Mouse (Mus musculus) right cerebral cortex, postnatal 10 days (tissue): ENCODE results near the gene Slc6a2.

Experiments used
- DNase-seq, 2 experiments: peaks; one replicate each; pipeline ENCODE4 v3.0.0; 2021; ENCODE audit warnings: low spot score in 2 of 2

Gene Slc6a2

GRCm38 (mm10) chr8:92959779-92960178 is at the start of gene Slc6a2:
Slc6a2 (plus strand) TSS chr8:92960079.
- DNase-seq: no peak

GRCm38 (mm10) chr8:92911477-92911876 is 48.4 kb upstream of the Slc6a2 start:
- DNase-seq: no peak

- no peak for DNase-seq
Measured at GRCm38 (mm10) chr8:92913396-92913795, 46.5 kb upstream of the Slc6a2 start.

GRCm38 (mm10) chr8:92916082-92916481 is 43.8 kb upstream of the Slc6a2 start:
- DNase-seq: no peak

- no peak for DNase-seq
Measured at GRCm38 (mm10) chr8:92921768-92922167, 38.1 kb upstream of the Slc6a2 start.

- no peak for DNase-seq
Measured at GRCm38 (mm10) chr8:92928986-92929385, 30.9 kb upstream of the Slc6a2 start.

GRCm38 (mm10) chr8:92938056-92938455 is 21.8 kb upstream of the Slc6a2 start:
- no peak for DNase-seq

GRCm38 (mm10) chr8:92949071-92949470 is 10.8 kb upstream of the Slc6a2 start:
- no peak for DNase-seq

- no peak for DNase-seq
Measured at GRCm38 (mm10) chr8:92950639-92951371, 9.1 kb upstream of the Slc6a2 start.

GRCm38 (mm10) chr8:92954044-92954443 is 5.8 kb upstream of the Slc6a2 start:
- DNase-seq: no peak

- no peak for DNase-seq
Measured at GRCm38 (mm10) chr8:92960451-92960911, 602 bp downstream of the Slc6a2 start.

- no peak for DNase-seq
Measured at GRCm38 (mm10) chr8:92961088-92961487, 1.2 kb downstream of the Slc6a2 start.

GRCm38 (mm10) chr8:92964556-92964955 is 4.7 kb downstream of the Slc6a2 start:
- no peak for DNase-seq

GRCm38 (mm10) chr8:92972949-92973348 is 13.1 kb downstream of the Slc6a2 start:
- DNase-seq: peak; percentile 34 to 43

GRCm38 (mm10) chr8:92976656-92977055 is 16.8 kb downstream of the Slc6a2 start:
- DNase-seq: no peak

- DNase-seq: no peak
Measured at GRCm38 (mm10) chr8:92982491-92982890, 22.6 kb downstream of the Slc6a2 start.

- DNase-seq: no peak
Measured at GRCm38 (mm10) chr8:92984376-92984775, 24.5 kb downstream of the Slc6a2 start.

- DNase-seq: peak; percentile 56 to 73
Measured at GRCm38 (mm10) chr8:92996840-92997239, 37.0 kb downstream of the Slc6a2 start.

GRCm38 (mm10) chr8:92998600-92998999 is 38.7 kb downstream of the Slc6a2 start:
- peak; percentile 50 to 69 for DNase-seq

GRCm38 (mm10) chr8:93010286-93010685 is 50.4 kb downstream of the Slc6a2 start:
- DNase-seq: peak; percentile 44 to 59

GRCm38 (mm10) chr8:93011439-93011838 is 51.6 kb downstream of the Slc6a2 start:
- DNase-seq: peak; percentile 87 to 93

- peak in 1 of 2 experiments; percentile 41 for DNase-seq
Measured at GRCm38 (mm10) chr8:93012226-93012625, 52.3 kb downstream of the Slc6a2 start.

- DNase-seq: no peak
Measured at GRCm38 (mm10) chr8:93014300-93014699, 54.4 kb downstream of the Slc6a2 start.

- DNase-seq: no peak
Measured at GRCm38 (mm10) chr8:93021738-93022137, 61.9 kb downstream of the Slc6a2 start.
